Mouse (Mus musculus) thymus, adult 2 months (tissue): ENCODE data around the gene Gtf2ird1. TPM values are rescaled to one million over a fixed set of nuclear protein-coding genes. Genes with fewer than 3 reads are reported as not detected.

Experiments used
- DNase-seq: peaks from one replicate; pipeline ENCODE4 v3.0.0; 2021
- H3K27ac ChIP-seq: fragments of 200-500 bp; 2 replicates; pipeline ENCODE4 v1.5.1; 2012; ENCODE audit warnings: low read length, control low read depth; ENCODE audit not compliant: control insufficient read depth, insufficient read depth
- H3K27me3 ChIP-seq: fragments of 200-500 bp; 2 replicates; pipeline ENCODE4 v1.6.1; 2012; ENCODE audit warnings: mild to moderate bottlenecking, low read length, moderate library complexity, mixed read lengths; ENCODE audit not compliant: control insufficient read depth, insufficient read depth
- H3K36me3 ChIP-seq: fragments of 200-500 bp; 2 replicates; pipeline ENCODE4 v1.6.1; 2012; ENCODE audit warnings: mild to moderate bottlenecking, low read length, moderate library complexity; ENCODE audit not compliant: control insufficient read depth, insufficient read depth
- H3K4me1 ChIP-seq: fragments of 200-500 bp; replicated peaks from 2 replicates; pipeline ENCODE4 v1.6.1; 2012; ENCODE audit warnings: low read length; ENCODE audit not compliant: control insufficient read depth, insufficient read depth
- H3K4me3 ChIP-seq: fragments of 200-500 bp; 2 replicates; pipeline ENCODE4 v1.5.1; 2012; ENCODE audit warnings: mild to moderate bottlenecking, low read length, control low read depth, moderate library complexity; ENCODE audit not compliant: control insufficient read depth, insufficient read depth
- CTCF ChIP-seq: fragments of 200-500 bp; IDR thresholded peaks from 2 replicates; pipeline ENCODE4 v1.5.1; 2012; ENCODE audit warnings: mild to moderate bottlenecking, control low read depth, low read length, moderate library complexity, borderline replicate concordance; ENCODE audit not compliant: control insufficient read depth, poor library complexity, insufficient read depth; ENCODE audit errors: extremely low read depth
- POLR2A ChIP-seq: fragments of 200-500 bp; IDR thresholded peaks from 2 replicates; pipeline ENCODE4 v1.6.1; 2012; ENCODE audit warnings: mild to moderate bottlenecking, low read length, control low read depth, moderate library complexity; ENCODE audit not compliant: control insufficient read depth, poor library complexity, insufficient read depth; ENCODE audit errors: extremely low read depth
- WGBS: fragments of 180-500 bp; shearing (Covaris S2); methylation state at CpG from one replicate; pipeline ENCODE4 v1.1.7; 2018; 5-methylcytosine and 5-hydroxymethylcytosine counted together
- polyA plus RNA-seq: library from polyadenylated mRNA; depleted of rRNA; stranded (reverse); fragments of >200 nt; gene quantifications from 2 replicates; pipeline ENCODE4 v1.2.3, GENCODE M21; 2012

Gene Gtf2ird1
- polyA plus RNA-seq, 1 experiment, result 75.6 TPM

- DNase-seq, result no peak
- Histone ChIP-seq H3K36me3 (no peaks in the 10 kb centered on the region), H3K4me3 (no peak overlapping the region), H3K27me3 (no peaks in the 10 kb centered on the region), H3K27ac (no peak overlapping the region), H3K4me1 (peaks cover 12% of the 10 kb centered on the region)
- WGBS, result 92% methylated on average over 4 of the region's 4 CpGs
- TF ChIP-seq CTCF (no peak), POLR2A (no peak)
Observed at GRCm38 (mm10) chr5:134495796-134496195, 39.3 kb upstream of the Gtf2ird1 start.

- TF ChIP-seq POLR2A (no peak), CTCF (peak; percentile 77; the same call in 1 of the 2 replicates)
- Histone ChIP-seq H3K4me3 (no peak overlapping the region), H3K4me1 (peaks cover 28% of the 10 kb centered on the region), H3K27me3 (no peaks in the 10 kb centered on the region), H3K27ac (no peak overlapping the region), H3K36me3 (no peaks in the 10 kb centered on the region)
- peak; percentile 87 for DNase-seq
- 69% methylated on average over 11 of the region's 11 CpGs for WGBS
Observed at GRCm38 (mm10) chr5:134494142-134494541, 37.6 kb upstream of the Gtf2ird1 start.

GRCm38 (mm10) chr5:134492956-134493355 is 36.4 kb upstream of the Gtf2ird1 start:
- Histone ChIP-seq H3K36me3 (no peaks in the 10 kb centered on the region), H3K4me3 (no peak overlapping the region), H3K4me1 (peaks cover 29% of the 10 kb centered on the region), H3K27me3 (no peaks in the 10 kb centered on the region), H3K27ac (no peak overlapping the region)
- 99% methylated on average over 4 of the region's 4 CpGs for WGBS
- DNase-seq, result no peak
- TF ChIP-seq POLR2A (no peak), CTCF (no peak)

DNA sequence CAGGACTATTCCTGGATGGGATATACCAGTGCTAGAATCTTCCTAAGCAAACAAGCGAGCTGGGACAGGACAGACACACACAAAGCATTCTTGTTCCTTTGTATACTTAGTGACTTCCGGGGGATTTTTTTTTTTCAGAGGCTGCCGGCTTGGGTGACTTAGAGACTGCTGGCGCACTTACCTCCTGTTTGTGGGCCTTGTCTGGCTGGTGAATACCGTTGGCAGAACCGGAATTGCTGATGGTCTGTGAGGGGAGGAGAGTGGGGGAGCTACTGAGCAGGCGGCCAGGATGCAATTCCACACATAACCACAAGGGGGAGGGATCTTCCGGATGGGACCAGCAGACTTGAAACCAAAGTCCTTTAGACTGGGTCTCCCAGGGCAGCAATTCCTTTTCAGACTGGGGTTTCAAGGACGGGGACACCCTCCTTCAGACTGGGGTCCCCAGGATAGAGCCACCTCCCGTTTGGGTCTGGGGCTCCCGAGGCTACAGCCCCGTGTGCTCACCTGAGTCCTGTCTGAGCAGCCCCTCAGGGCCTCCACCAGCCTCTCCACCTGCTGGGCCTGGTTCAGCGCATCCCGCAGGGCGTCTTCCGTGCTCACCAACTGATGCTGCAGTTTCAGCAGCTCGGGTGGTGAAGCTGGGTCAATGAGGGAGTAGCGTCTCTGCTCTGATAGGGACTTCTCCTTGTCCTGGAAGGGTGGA is 35.3 kb upstream of the Gtf2ird1 start:
- WGBS, result 26% methylated on average over 18 of the region's 18 CpGs
- peak; percentile 90 for DNase-seq
- Histone ChIP-seq H3K27ac (peak overlapping the region; percentile 89), H3K4me3 (no peak overlapping the region), H3K4me1 (peaks cover 29% of the 10 kb centered on the region), H3K27me3 (no peaks in the 10 kb centered on the region), H3K36me3 (no peaks in the 10 kb centered on the region)
- TF ChIP-seq CTCF (peak; percentile 70; the same call in 1 of the 2 replicates), POLR2A (0 out of 2 replicates have a peak, but pooled peaks have one; percentile 3)

DNA sequence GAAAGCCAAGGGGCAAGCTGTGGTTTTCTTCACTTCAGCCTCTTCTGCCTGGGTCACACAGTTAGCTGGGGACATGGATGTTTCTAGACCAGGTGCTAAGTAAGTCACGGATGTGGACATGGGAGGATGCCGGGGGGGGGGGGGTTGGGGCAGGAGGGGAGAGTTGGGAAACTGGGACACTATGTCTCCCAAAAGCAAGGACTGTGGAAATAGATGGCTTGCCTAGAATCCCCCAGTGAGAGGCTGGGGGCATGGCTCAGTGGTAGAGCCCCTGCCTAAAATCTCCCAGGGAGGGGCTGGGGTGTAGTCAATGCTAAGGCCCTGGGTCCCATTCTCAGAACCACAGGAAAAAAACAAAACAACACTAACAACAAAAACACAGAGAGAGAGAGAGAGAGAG is 34.7 kb upstream of the Gtf2ird1 start:
- no peaks in the 10 kb centered on the region for H3K27me3 ChIP-seq
- H3K36me3 ChIP-seq, result no peaks in the 10 kb centered on the region
- H3K4me1 ChIP-seq, result peaks cover 29% of the 10 kb centered on the region
- no peak for DNase-seq
- peak overlapping the region; percentile 89 for H3K27ac ChIP-seq
- 84% methylated on average over 2 of the region's 2 CpGs for WGBS
- H3K4me3 ChIP-seq, result no peak overlapping the region
- TF ChIP-seq POLR2A, result no peak
- TF ChIP-seq CTCF, result no peak

GRCm38 (mm10) chr5:134490465-134490864 is 33.9 kb upstream of the Gtf2ird1 start:
- Histone ChIP-seq H3K27me3 (no peaks in the 10 kb centered on the region), H3K27ac (no peak overlapping the region), H3K4me3 (no peak overlapping the region), H3K36me3 (no peaks in the 10 kb centered on the region), H3K4me1 (peaks cover 29% of the 10 kb centered on the region)
- DNase-seq, result peak; percentile 58
- 95% methylated on average over 12 of the region's 12 CpGs for WGBS
- no peak for TF ChIP-seq POLR2A
- peak; percentile 74; the same call in 1 of the 2 replicates for TF ChIP-seq CTCF

DNA sequence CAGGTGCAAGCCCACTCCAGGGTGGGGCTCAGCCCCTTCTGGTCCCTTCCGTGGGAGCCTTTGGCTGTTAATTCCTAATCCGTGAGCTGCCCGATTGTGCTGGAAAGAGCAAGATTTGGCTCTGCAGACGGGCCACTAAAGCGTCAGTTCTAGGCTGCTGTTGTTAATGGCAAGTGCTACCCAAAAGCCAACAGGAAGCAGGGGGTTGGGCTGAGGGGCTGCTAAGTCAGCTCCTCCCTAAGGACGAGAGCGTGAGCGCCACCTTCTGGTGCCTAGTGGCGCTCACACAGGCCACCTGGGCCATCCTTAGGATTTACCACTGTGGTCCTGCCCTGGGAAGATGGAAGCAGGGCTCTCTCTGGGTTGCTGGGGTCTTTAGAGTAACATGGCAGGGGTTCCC is 33.1 kb upstream of the Gtf2ird1 start:
- TF ChIP-seq CTCF (peak; percentile 91), POLR2A (no peak)
- WGBS, result 16% methylated on average over 9 of the region's 9 CpGs
- no peaks in the 10 kb centered on the region for H3K36me3 ChIP-seq
- H3K27ac ChIP-seq, result peak overlapping the region; percentile 21; the same call in 1 of the 2 replicates
- H3K4me3 ChIP-seq, result no peak overlapping the region
- peak; percentile 79 for DNase-seq
- no peaks in the 10 kb centered on the region for H3K27me3 ChIP-seq
- H3K4me1 ChIP-seq, result peaks cover 29% of the 10 kb centered on the region
